Mouse (Mus musculus): ENCODE results near the gene Slc25a41.
A peak's percentile ranks its signal among the peaks of the same experiment; 100 is the strongest.

DNA sequence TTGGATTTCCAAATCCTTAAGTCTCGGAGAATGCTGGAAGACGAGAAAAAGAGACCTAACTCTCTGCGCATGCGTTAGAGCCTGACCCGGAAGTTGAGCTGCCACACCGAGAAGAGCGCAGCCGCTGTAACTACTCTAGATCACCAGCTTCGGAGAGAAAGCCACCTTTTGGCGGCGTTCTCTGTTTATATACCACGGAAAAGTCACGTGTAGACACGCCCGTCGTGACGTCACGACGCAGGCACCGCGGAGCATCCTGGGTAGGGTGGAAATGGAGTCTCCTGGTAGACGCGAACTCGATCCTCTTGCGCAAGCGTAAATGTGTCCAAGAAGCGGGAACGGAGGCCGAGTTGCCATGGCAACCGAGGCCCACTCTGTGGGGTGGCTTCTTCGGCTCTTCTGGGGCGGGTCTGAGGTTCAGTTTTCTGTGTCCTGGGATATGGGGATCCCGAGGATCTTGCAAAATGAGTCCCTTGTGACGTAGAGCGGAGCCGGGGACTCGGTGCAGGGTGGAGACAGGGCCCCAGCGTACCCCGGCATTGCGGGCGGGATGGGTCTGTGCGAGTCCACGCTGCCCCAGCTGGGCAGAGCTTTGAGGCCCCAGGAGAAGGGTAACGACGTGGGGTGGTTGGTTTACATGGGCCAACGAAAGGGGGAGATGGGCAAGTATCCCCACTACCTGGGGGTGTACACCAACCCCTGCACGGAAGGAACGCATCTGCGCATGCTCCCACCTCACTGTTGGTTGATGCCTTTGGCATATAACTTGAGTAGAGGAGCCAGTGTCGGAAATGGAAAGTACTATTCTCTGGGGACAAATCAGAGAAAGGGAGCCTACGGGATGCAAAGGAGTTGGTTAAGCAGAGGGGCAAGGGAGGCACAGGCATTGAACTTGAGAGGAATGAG lies 30.0 kb downstream of the Slc25a41 start, which contains the start of the genes Gtf2f1 and Gm17949:
- TF ChIP-seq CTCF (IDR thresholded peaks at IDR 0.05; ENCODE audit: extremely low read depth, insufficient read length, insufficient replicate concordance, low read depth, low read length): no peak
- TF ChIP-seq POLR2A (IDR thresholded peaks at IDR 0.05; ENCODE audit: low read depth, low read length): peak; percentile 99
